Mouse (Mus musculus): ENCODE results near the gene Psd4.

The Psd4 gene

GRCm38 (mm10) chr2:24429806-24430205 is 62.4 kb downstream of the Psd4 start:
- DNase-seq (ENCODE audit: extremely low read depth, low read depth, low spot score), result no peak

- no peak for DNase-seq (ENCODE audit: extremely low read depth, low read depth, low spot score)
Observed at GRCm38 (mm10) chr2:24434670-24435069, 67.3 kb downstream of the Psd4 start.

- DNase-seq (ENCODE audit: extremely low read depth, low read depth, low spot score), result no peak
Observed at GRCm38 (mm10) chr2:24435699-24436098, 68.3 kb downstream of the Psd4 start.

GRCm38 (mm10) chr2:24440056-24440455 is 72.7 kb downstream of the Psd4 start:
- DNase-seq (ENCODE audit: extremely low read depth, low read depth, low spot score), result no peak

- no peak for DNase-seq (ENCODE audit: extremely low read depth, low read depth, low spot score)
Observed at GRCm38 (mm10) chr2:24441899-24442298, 74.5 kb downstream of the Psd4 start.

GRCm38 (mm10) chr2:24442303-24442925 is 75.0 kb downstream of the Psd4 start:
- no peak for DNase-seq (ENCODE audit: extremely low read depth, low read depth, low spot score)

GRCm38 (mm10) chr2:24443256-24443790 is 75.9 kb downstream of the Psd4 start:
- DNase-seq (ENCODE audit: extremely low read depth, low read depth, low spot score), result no peak

GRCm38 (mm10) chr2:24449111-24449510 is 81.7 kb downstream of the Psd4 start:
- no peak for DNase-seq (ENCODE audit: extremely low read depth, low read depth, low spot score)

- no peak for DNase-seq (ENCODE audit: extremely low read depth, low read depth, low spot score)
Observed at GRCm38 (mm10) chr2:24453206-24453605, 85.8 kb downstream of the Psd4 start.

- no peak for DNase-seq (ENCODE audit: extremely low read depth, low read depth, low spot score)
Observed at GRCm38 (mm10) chr2:24454429-24455011, 87.1 kb downstream of the Psd4 start.

- no peak for DNase-seq (ENCODE audit: extremely low read depth, low read depth, low spot score)
Observed at GRCm38 (mm10) chr2:24455057-24455855, 87.9 kb downstream of the Psd4 start.

- no peak for DNase-seq (ENCODE audit: extremely low read depth, low read depth, low spot score)
Observed at GRCm38 (mm10) chr2:24456841-24457240, 89.5 kb downstream of the Psd4 start.

GRCm38 (mm10) chr2:24460112-24460807 is 92.9 kb downstream of the Psd4 start:
- no peak for DNase-seq (ENCODE audit: extremely low read depth, low read depth, low spot score)

- DNase-seq (ENCODE audit: extremely low read depth, low read depth, low spot score), result no peak
Observed at GRCm38 (mm10) chr2:24460808-24461127, 93.4 kb downstream of the Psd4 start.

All from fat pad, adult 2 months (tissue).